Mouse (Mus musculus): Measurements from ENCODE around the gene Gm10974. TPM values are rescaled to one million over a fixed set of nuclear protein-coding genes. Genes with fewer than 3 reads are reported as not detected.

The Gm10974 gene
- polyA plus RNA-seq, 1 experiment from 2014 or later = not detected

DNA sequence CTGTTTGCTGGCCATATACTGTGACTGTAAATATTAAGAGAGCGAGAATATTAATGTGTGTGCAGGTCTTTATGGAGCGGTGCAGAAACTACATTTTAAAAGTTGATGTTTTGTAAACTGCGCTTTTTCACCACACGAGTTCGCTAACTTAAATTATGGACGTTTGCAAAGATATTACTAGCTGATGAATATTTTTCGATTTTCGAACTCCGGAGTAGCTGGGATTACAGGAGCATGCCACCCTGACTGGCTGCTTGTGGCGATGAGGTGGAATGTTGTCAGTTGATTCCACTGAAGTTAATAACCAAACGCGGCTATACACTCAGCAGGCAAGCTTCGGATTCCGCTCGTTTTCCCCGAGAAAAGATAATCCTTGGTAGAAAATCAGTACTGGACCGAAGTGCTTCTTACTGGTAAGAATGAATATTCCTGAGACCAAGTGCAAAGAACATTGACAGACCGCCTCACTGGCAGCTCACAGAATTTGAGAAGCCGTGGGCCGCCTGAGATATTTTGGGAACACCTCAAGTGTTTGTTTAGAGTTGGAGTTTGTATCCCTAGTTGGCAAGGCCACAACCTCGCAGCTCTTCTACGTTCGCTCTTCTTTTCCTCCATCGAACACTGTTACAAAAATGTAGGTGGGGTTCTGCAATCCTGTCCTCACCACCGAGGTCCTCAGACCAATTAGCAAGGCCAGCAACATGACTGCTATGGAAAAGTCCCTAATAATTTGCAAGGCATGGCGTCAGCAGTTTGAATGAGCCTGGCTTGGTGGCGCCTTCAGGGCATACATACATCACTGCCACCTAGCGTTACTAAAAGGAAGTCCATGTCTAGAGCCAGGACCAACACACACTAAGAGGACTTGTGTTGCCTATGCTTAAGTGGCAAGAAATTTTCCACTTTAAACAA lies 23.2 kb downstream of the Gm10974 start:
- Histone ChIP-seq H3K27me3 (ENCODE audit: insufficient read depth, poor library complexity, severe bottlenecking) (peaks cover 6% of the 10 kb centered on the region; the same call in 1 of the 2 replicates), H3K27ac (peak overlapping the region; percentile 93), H3K9me3 (no peaks in the 10 kb centered on the region), H3K36me3 (no peaks in the 10 kb centered on the region), H3K4me1 (no peaks in the 10 kb centered on the region), H3K4me3 (peak overlapping the region; percentile 84)
- DNase-seq (ENCODE audit: low spot score) = peak; percentile 88
- WGBS = 9% methylated on average over 28 of the region's 28 CpGs

DNA sequence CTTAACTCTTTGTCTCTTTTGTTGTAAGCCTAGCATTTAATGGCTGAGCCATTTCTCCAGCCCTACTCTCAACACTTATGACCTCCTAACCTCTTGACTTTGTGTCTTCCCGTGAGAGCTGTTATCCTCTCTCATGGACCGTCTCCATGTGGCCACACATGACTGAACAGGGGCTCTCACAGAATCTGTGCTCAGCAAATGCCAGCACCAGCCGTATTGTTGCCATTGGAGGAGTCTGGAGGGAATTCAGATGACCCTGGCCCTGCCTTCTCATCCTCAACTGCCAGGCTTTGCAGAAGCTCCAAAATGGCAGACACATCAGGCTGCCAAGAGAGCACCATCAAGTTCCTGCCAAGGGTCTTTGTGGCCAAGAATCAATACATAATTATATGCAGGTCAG lies 31.6 kb downstream of the Gm10974 start:
- WGBS = 78% methylated on average over 3 of the region's 3 CpGs
- no peaks in the 10 kb centered on the region for H3K36me3 ChIP-seq
- H3K4me3 ChIP-seq = no peak overlapping the region
- no peaks in the 10 kb centered on the region for H3K9me3 ChIP-seq
- peaks cover 6% of the 10 kb centered on the region; the same call in 1 of the 2 replicates for H3K27me3 ChIP-seq (ENCODE audit: insufficient read depth, poor library complexity, severe bottlenecking)
- peaks cover 14% of the 10 kb centered on the region for H3K4me1 ChIP-seq
- no peak for DNase-seq (ENCODE audit: low spot score)
- no peak overlapping the region for H3K27ac ChIP-seq

DNA sequence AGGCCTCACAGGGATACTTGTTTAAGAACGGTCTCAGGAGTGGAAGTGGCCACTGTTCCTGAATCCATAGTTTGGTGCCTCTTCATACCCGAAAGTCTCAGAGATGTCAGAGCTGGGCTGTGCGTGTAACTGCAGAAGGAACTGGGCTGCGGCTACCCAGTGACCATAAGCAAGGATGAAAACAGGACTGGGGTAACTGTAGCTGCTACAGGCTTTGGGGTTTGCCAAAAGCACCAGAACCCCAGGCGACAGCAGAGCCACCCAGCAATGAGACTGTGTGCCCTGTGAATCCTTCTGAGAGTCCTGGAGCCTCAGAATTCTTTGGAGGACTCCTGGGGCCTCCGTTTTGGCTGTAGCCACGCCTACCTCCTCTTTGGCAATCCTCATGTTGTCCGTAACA lies 35.9 kb downstream of the Gm10974 start:
- no peaks in the 10 kb centered on the region for H3K36me3 ChIP-seq
- H3K27ac ChIP-seq = no peak overlapping the region
- H3K4me3 ChIP-seq = no peak overlapping the region
- 62% methylated on average over 8 of the region's 8 CpGs for WGBS
- no peaks in the 10 kb centered on the region for H3K9me3 ChIP-seq
- DNase-seq (ENCODE audit: low spot score) = no peak
- no peaks in the 10 kb centered on the region for H3K27me3 ChIP-seq (ENCODE audit: insufficient read depth, poor library complexity, severe bottlenecking)
- H3K4me1 ChIP-seq = peaks cover 45% of the 10 kb centered on the region

DNA sequence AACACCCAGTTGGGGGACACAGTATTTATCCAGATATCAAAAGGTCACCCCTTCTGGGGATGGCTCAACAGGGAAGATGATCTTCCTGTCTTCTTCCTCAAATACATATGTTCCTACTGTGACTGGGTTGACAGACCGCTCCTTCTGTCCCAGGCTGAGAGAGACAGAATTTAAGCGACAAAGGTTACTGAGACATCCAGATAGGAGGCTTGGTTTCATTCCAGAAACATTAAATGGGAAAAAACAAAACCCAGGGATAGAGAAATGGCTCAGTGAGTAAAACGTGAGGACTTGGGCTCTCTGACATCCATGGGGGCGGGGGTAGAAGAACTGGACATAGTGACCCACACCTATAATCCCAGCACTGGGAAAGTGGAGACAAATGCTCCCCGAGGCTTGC lies 37.2 kb downstream of the Gm10974 start:
- WGBS = 87% methylated on average over 5 of the region's 5 CpGs

DNA sequence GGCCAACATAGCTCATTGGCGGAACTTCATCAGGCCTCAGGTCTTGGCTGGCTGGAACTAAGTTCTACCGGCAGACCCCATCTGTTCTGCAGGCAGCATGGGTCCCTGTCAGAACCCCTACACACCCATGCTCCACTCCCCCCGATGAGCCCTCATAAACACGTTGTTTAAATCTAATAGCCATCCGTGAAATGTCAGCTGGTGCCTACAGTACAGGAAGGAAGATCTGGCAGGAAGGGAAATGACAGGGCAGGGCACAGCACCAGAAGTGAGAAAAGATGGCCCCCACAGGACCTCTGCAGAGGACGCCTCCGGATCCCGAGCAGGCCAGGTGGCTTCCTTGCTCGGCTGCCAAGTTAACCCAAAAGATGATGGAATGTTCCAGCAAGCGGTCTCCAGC lies 38.4 kb downstream of the Gm10974 start:
- DNase-seq (ENCODE audit: low spot score) = no peak
- WGBS = 63% methylated on average over 10 of the region's 10 CpGs
- H3K27ac ChIP-seq = no peak overlapping the region
- no peaks in the 10 kb centered on the region for H3K27me3 ChIP-seq (ENCODE audit: insufficient read depth, poor library complexity, severe bottlenecking)
- peaks cover 51% of the 10 kb centered on the region for H3K4me1 ChIP-seq
- H3K36me3 ChIP-seq = no peaks in the 10 kb centered on the region
- H3K4me3 ChIP-seq = no peak overlapping the region
- H3K9me3 ChIP-seq = no peaks in the 10 kb centered on the region

More for the DNA sequence above, 37.2 kb downstream of the Gm10974 start:
- H3K27me3 ChIP-seq (ENCODE audit: insufficient read depth, poor library complexity, severe bottlenecking) = no peaks in the 10 kb centered on the region
- H3K4me3 ChIP-seq = no peak overlapping the region
- H3K4me1 ChIP-seq = peaks cover 50% of the 10 kb centered on the region
- DNase-seq (ENCODE audit: low spot score) = peak; percentile 57
- H3K36me3 ChIP-seq = no peaks in the 10 kb centered on the region
- H3K27ac ChIP-seq = no peak overlapping the region
- H3K9me3 ChIP-seq = no peaks in the 10 kb centered on the region

DNA sequence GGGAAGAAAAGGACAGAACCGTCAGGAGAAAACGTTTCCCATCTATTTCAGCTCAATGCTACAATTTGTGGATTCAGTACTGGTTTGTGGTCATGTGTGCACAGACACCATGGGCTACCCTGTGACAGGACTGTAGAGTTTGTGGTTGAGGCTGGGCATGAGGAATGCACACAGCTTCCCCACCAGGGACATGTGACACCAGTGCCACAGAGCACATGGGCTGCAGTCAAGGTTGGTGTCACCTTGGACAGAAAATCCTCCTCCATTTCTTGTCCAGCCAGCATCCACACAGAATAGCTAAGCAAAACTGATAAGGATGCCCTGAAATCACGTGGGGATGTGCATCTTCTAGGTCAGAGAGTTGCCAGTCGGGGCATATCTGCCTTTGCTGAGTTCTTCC lies 39.1 kb downstream of the Gm10974 start:
- no peaks in the 10 kb centered on the region for H3K27me3 ChIP-seq (ENCODE audit: insufficient read depth, poor library complexity, severe bottlenecking)
- 65% methylated on average over 4 of the region's 4 CpGs for WGBS
- H3K9me3 ChIP-seq = no peaks in the 10 kb centered on the region
- H3K36me3 ChIP-seq = no peaks in the 10 kb centered on the region
- H3K4me1 ChIP-seq = peaks cover 53% of the 10 kb centered on the region
- DNase-seq (ENCODE audit: low spot score) = peak; percentile 52
- no peak overlapping the region for H3K4me3 ChIP-seq
- H3K27ac ChIP-seq = 0 out of 2 replicates have a peak overlapping the region, but pooled peaks have one; percentile 42

DNA sequence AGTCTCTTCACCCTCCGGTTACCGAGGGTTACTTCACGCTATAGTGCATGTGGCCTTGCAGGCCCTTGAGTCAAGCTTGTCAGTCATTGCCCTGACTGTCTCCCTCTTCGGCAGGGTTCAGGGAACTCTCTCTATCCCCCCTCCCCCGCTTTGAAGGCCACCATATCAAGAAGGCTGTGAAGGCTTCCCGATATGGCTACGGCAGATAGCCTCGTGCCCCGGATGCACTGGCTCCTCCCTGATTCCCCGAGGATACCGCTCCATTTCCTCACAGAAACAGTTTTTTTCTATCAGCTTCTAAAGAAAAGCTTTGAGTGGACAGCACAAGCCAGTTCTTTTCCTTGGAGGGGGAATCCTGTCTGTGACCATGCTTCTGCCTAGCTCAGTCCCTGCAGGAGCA lies 39.8 kb downstream of the Gm10974 start:
- no peak for DNase-seq (ENCODE audit: low spot score)
- Histone ChIP-seq H3K4me3 (no peak overlapping the region), H3K36me3 (no peaks in the 10 kb centered on the region), H3K27ac (peak overlapping the region; percentile 13; the same call in 1 of the 2 replicates), H3K27me3 (ENCODE audit: insufficient read depth, poor library complexity, severe bottlenecking) (0 out of 2 replicates have a peak, but pooled peaks cover 5% of the 10 kb centered on the region), H3K9me3 (no peaks in the 10 kb centered on the region), H3K4me1 (peaks cover 53% of the 10 kb centered on the region)
- WGBS = 16% methylated on average over 11 of the region's 11 CpGs

DNA sequence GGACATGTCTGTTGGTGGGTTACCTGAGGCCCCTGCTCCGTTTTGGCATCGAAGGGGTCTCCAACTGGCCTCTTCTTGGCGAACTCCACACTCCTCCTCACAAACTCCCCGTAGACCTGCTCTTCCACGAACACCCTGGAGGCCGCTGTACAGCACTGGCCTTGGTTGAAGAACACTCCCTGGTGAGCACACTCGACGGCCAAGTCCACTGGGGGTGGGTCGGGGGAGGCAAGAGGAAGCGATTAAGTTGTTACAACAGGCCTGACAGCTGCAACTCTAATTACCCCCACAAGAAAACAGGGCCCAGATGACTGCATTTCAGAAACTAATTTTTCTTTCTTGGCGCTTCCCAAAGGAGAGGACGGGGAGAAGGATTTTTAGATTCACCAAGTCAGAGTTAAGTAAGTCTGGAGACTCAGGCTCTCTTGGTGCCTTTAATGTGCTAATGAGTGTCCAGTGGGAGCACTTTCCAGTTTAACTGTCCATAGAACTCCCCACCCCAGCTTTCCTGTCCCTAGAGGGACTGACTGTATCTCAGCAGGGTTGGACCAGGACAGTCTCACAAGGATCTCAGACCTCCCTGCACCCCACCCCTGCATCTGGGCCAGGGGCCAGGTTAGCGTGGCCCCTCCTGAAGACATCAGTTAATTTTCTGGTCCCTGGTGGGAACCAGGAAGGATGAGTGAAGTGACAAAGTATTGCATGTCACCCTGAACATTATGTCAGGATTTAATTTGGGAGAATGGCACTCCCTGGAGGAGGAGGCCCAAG lies 40.4 kb downstream of the Gm10974 start:
- peaks cover 11% of the 10 kb centered on the region; the same call in 1 of the 2 replicates for H3K27me3 ChIP-seq (ENCODE audit: insufficient read depth, poor library complexity, severe bottlenecking)
- peak overlapping the region; percentile 13; the same call in 1 of the 2 replicates for H3K27ac ChIP-seq
- no peak for DNase-seq (ENCODE audit: low spot score)
- H3K9me3 ChIP-seq = no peaks in the 10 kb centered on the region
- no peaks in the 10 kb centered on the region for H3K36me3 ChIP-seq
- WGBS = 51% methylated on average over 13 of the region's 13 CpGs
- H3K4me1 ChIP-seq = peaks cover 50% of the 10 kb centered on the region
- no peak overlapping the region for H3K4me3 ChIP-seq

DNA sequence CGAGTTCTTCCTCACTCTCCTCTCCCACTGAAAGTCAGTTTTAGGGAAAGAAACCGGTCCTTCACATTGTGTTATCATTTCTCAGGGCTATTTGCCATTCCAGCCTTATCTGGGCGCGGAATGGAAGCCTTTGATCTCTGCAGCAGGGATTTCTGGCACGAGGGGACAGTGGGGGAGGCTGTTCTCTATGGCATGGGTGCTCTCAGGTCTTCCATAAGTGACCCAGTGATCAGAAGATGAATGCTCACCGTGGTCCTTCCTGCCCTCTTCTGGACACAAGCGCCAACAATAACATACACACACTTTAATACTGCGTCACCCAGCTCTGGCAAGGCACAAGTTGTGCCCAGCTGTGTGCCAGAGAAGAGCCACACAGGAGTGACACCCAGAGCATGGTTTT lies 41.3 kb downstream of the Gm10974 start:
- WGBS = 37% methylated on average over 8 of the region's 8 CpGs
- Histone ChIP-seq H3K27me3 (ENCODE audit: insufficient read depth, poor library complexity, severe bottlenecking) (peaks cover 19% of the 10 kb centered on the region; the same call in 1 of the 2 replicates), H3K4me1 (peaks cover 45% of the 10 kb centered on the region), H3K36me3 (no peaks in the 10 kb centered on the region), H3K4me3 (no peak overlapping the region), H3K27ac (no peak overlapping the region), H3K9me3 (no peaks in the 10 kb centered on the region)
- DNase-seq (ENCODE audit: low spot score) = no peak

DNA sequence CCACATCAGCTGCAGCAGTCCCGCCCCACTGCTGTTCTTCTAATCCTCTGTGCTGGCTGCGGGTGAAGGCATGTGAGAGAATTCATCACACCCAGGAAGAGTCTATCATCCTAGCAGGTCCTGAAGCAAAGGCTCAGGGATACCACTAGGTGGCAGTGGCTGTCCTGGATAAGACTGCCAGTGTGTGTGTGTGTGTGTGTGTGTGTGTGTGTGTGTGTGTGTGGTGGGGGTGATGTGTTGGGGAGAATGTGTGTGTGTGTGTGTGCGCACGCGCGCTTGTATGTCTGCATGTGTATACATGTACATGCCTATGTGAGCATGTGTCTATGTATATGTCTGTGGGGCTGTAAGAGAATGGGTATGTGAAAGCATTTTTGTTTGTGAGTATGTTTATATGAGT lies 43.7 kb downstream of the Gm10974 start:
- peaks cover 44% of the 10 kb centered on the region for H3K4me1 ChIP-seq
- H3K27ac ChIP-seq = no peak overlapping the region
- WGBS = 72% methylated on average over 6 of the region's 6 CpGs
- peaks cover 21% of the 10 kb centered on the region; the same call in 1 of the 2 replicates for H3K27me3 ChIP-seq (ENCODE audit: insufficient read depth, poor library complexity, severe bottlenecking)
- H3K9me3 ChIP-seq = no peaks in the 10 kb centered on the region
- no peaks in the 10 kb centered on the region for H3K36me3 ChIP-seq
- no peak for DNase-seq (ENCODE audit: low spot score)
- no peak overlapping the region for H3K4me3 ChIP-seq

DNA sequence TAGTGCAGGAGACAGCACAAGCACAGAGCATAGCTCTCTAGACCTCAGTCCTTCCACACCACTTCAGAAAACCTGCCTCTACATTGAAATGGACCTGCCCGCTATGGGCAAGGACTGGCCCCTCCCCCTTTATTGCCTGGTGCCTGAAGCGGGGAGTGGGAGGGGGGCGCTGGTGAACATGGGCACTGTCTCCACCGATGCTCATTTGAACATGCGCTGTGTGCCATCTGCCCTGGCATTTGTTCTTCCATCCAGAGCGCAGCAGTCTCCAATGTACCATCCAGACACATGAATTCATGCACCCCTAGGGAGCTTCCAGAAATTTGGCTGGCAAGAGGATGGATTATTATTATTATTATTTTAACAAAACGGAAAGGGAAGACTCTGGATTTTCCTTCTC lies 47.4 kb downstream of the Gm10974 start:
- peaks cover 25% of the 10 kb centered on the region; the same call in 1 of the 2 replicates for H3K27me3 ChIP-seq (ENCODE audit: insufficient read depth, poor library complexity, severe bottlenecking)
- H3K4me3 ChIP-seq = no peak overlapping the region
- H3K36me3 ChIP-seq = no peaks in the 10 kb centered on the region
- DNase-seq (ENCODE audit: low spot score) = no peak
- H3K4me1 ChIP-seq = peaks cover 16% of the 10 kb centered on the region; the same call in 1 of the 2 replicates
- 79% methylated on average over 7 of the region's 7 CpGs for WGBS
- H3K27ac ChIP-seq = no peak overlapping the region
- H3K9me3 ChIP-seq = no peaks in the 10 kb centered on the region

DNA sequence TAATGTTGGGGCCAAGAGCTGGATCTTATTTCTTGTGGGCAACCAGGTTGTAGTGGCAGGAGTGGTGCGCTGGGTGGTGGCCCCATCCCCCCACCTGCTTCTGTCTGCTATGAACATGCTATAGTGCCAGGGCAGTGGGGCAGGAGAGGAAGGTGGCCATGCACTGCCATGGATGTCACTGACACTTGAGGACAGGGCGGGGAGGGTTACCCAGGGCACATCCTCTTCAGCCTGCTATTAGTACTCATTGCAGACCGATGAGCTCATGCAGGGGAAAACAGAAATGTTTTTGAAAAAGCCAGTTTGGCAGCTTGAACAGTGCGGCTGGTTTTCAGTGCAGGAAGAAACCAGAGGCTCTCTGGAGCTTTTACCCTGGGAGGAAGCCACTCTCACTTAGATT lies 51.1 kb downstream of the Gm10974 start:
- Histone ChIP-seq H3K27me3 (ENCODE audit: insufficient read depth, poor library complexity, severe bottlenecking) (peaks cover 40% of the 10 kb centered on the region), H3K4me3 (no peak overlapping the region), H3K4me1 (peaks cover 11% of the 10 kb centered on the region; the same call in 1 of the 2 replicates), H3K9me3 (no peaks in the 10 kb centered on the region), H3K36me3 (no peaks in the 10 kb centered on the region), H3K27ac (no peak overlapping the region)
- DNase-seq (ENCODE audit: low spot score) = no peak
- 70% methylated on average over 4 of the region's 4 CpGs for WGBS

DNA sequence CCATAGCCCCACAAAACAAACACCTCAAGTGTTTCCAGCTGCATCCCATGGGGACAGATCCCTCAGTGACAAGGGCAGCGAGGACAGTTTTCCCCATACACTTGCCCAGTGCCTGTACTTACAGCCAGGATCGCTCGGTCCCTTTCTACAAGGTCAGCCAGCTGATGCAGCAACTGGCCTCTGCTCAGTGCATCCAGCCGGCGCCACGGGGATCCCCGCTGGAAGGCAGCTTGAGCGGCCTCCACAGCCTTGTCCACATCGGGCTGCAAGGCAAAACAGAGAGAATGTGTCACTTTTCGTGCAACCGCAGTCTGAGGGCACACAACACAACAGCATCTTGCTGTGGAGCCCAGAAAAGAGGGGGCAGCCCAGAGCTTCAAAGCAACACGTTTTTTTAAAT lies 53.3 kb downstream of the Gm10974 start:
- H3K27ac ChIP-seq = no peak overlapping the region
- no peak overlapping the region for H3K4me3 ChIP-seq
- H3K36me3 ChIP-seq = no peaks in the 10 kb centered on the region
- H3K27me3 ChIP-seq (ENCODE audit: insufficient read depth, poor library complexity, severe bottlenecking) = peaks cover 46% of the 10 kb centered on the region
- WGBS = 44% methylated on average over 12 of the region's 12 CpGs
- DNase-seq (ENCODE audit: low spot score) = no peak
- no peaks in the 10 kb centered on the region for H3K4me1 ChIP-seq
- no peaks in the 10 kb centered on the region for H3K9me3 ChIP-seq
